Mouse (Mus musculus) spleen, adult 2 months (tissue): ENCODE measurements at regions not wholly inside any gene's neighbourhood (a gene's known extent, or its start where the extent isn't known, plus 50 kb on each side); places are given as distances from the start of the nearest gene placed in this dataset.

Source experiments
- CTCF ChIP-seq: fragments of 200-500 bp; IDR thresholded peaks from 2 replicates; pipeline ENCODE4 v1.5.1; 2011; ENCODE audit warnings: mild to moderate bottlenecking, inconsistent platforms; ENCODE audit not compliant: insufficient read depth, insufficient read length, insufficient replicate concordance; ENCODE audit errors: extremely low read depth
- POLR2A ChIP-seq: fragments of 200-500 bp; IDR thresholded peaks from 2 replicates; pipeline ENCODE4 v1.6.1; 2011; ENCODE audit warnings: low read depth, low read length, inconsistent platforms

GRCm38 (mm10) chr1:55835281-55835680, 429.6 kb downstream of the Plcl1 start:
- TF ChIP-seq POLR2A, result no peak
- TF ChIP-seq CTCF, result no peak
